Mouse (Mus musculus) erythroblast, embryonic 14.5 days (primary cell): ENCODE data around the gene Trim71.

Experiments
- GATA1 ChIP-seq: IDR thresholded peaks from 2 replicates; pipeline ENCODE4 v1.6.1; 2012; ENCODE audit warnings: low read length, inconsistent platforms, mixed read lengths
- TAL1 ChIP-seq: IDR thresholded peaks from 3 replicates; pipeline ENCODE4 v1.6.1; 2012; ENCODE audit warnings: low read length, inconsistent platforms, mixed read lengths

GRCm38 (mm10) chr9:114525891-114526290, 38.3 kb downstream of the Trim71 start:
- TF ChIP-seq GATA1 (no peak), TAL1 (no peak)
